Mouse (Mus musculus): ENCODE results near the gene Pms1.
"Not testable (repeated sequence)": the region's sequence is repeated elsewhere in the genome, so short reads cannot be mapped to it uniquely, and the experiment has no call there.

Pms1 gene

GRCm38 (mm10) chr1:53296581-53297383 is at the start of gene Pms1, which contains the start of the genes Ormdl1 and Gm28778:
Gene Pms1, minus strand, starts transcription at chr1:53297018.
Gene Ormdl1, plus strand, starts transcription at chr1:53297095.
Gene Gm28778, plus strand, starts transcription at chr1:53297111.
- peak; percentile 88 for DNase-seq (ENCODE audit: low read depth, low spot score)

- DNase-seq (ENCODE audit: low read depth, low spot score): no peak
Measured at GRCm38 (mm10) chr1:53341071-53341470, 44.3 kb upstream of the Pms1 start.

DNA sequence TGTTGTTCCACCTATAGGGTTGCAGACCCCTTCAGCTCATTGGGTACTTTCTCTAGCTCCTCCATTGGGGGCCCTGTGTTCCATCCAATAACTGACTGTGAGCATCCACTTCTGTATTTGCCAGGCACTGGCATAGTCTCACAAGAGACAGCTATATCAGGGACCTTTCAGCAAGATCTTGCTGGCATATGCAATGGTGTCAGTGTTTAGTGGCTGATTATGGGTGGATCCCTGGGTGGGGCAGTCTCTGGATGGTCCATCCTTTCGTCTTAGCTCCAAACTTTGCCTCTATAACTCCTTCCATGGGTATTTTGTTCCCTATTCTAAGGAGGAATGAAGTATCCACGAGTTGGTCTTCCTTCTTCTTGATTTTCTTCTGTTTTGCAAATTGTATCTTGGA is 40.6 kb upstream of the Pms1 start:
- DNase-seq (ENCODE audit: low read depth, low spot score): not testable (repeated sequence)

DNA sequence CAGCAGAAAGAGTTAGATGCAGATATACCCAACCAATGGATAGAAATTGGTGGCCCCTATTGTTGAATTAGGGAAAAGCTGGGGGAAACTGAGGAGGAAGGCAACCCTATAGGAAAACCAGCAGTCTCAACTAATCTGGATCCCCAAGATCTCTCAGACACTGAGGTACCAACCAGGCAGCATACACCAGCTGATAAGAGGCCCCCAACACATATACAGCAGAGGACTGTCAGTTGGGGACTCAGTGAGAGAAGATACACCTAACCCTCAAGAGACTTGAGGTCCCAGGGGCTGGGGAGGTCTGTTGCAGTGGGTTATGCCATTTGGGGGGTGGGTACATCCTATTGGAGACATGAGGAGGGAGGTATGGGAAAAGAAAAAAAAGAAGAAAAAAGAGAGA is 38.6 kb upstream of the Pms1 start:
- no peak for DNase-seq (ENCODE audit: low read depth, low spot score)

- DNase-seq (ENCODE audit: low read depth, low spot score): not testable (repeated sequence)
Measured at GRCm38 (mm10) chr1:53333527-53333926, 36.7 kb upstream of the Pms1 start.

GRCm38 (mm10) chr1:53324827-53325494 is 28.1 kb upstream of the Pms1 start:
- DNase-seq (ENCODE audit: low read depth, low spot score): no peak

DNA sequence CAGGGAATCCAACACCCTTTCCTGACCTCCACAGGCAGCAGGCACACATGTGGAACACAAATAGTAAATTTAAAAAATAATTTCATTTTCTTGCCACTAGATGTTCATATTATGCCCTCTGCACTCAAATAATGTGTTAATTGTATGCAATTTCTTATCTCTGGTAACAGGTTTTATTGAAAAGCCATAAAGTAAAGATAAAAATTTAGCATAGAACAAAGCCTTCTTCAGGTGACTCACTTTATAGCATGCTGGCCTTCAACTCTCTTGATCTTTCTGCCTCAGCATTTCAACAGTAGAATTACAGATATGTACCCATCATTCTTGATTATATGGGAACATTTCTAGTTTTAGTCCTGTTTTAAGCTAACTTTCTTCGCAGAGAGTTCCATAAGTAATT is 27.5 kb upstream of the Pms1 start:
- no peak for DNase-seq (ENCODE audit: low read depth, low spot score)

GRCm38 (mm10) chr1:53323254-53323653 is 26.4 kb upstream of the Pms1 start:
- DNase-seq (ENCODE audit: low read depth, low spot score): no peak

- DNase-seq (ENCODE audit: low read depth, low spot score): no peak
Measured at GRCm38 (mm10) chr1:53321662-53322344, 25.0 kb upstream of the Pms1 start.

DNA sequence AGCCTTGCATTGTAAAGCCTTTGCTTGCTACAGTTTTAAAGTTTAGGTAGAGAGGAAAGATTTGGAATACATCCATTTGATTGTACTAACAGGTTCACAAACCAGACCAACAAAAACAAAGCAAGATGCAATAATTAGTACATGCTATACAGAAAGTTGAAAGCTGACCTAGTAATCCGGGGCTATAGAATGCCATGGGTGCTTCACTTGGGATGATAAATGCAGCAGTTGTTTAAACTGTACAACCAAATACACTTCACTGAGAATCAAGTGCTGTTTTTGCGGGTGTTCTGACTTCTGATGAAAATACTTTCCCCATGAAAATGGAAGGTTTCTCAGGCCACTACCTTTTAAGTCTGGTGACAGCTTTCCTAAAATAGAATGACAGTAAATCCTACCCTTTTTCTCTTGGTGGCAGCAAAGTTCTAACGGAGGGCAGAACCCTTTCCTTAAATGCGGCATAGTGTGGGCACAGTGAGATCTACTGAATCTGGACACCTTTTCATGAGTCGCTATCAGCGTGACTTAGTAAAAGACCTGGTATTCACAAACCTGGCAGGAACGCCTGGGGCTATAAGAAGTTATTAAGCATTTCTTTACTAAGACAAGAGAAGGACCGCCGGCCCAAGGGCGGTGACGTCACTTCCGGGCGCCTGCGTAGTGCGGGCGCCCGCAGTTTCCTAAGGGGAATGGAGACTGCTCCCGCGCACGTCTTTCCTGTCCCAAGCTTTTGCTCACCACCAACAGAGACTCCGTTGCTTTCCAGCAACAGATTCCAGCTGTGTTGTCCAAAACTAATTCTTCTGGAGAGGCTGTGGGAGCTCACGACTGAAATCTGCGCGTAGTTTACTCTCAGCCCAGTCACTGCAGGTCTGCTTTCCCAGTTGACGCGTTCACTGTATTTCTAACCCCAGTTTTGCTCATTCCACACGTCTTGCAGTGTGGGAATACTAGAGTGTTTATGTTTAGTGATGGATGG is 16.5 kb upstream of the Pms1 start, which contains the start of gene Osgepl1:
TSS of gene Osgepl1 (plus strand) at position 636 of the 979 bp plus-strand sequence.
- DNase-seq (ENCODE audit: low read depth, low spot score): peak; percentile 72

GRCm38 (mm10) chr1:53300506-53300905 is 3.7 kb upstream of the Pms1 start:
- DNase-seq (ENCODE audit: low read depth, low spot score): no peak

GRCm38 (mm10) chr1:53291197-53291596 is 5.6 kb downstream of the Pms1 start:
- DNase-seq (ENCODE audit: low read depth, low spot score): no peak

DNA sequence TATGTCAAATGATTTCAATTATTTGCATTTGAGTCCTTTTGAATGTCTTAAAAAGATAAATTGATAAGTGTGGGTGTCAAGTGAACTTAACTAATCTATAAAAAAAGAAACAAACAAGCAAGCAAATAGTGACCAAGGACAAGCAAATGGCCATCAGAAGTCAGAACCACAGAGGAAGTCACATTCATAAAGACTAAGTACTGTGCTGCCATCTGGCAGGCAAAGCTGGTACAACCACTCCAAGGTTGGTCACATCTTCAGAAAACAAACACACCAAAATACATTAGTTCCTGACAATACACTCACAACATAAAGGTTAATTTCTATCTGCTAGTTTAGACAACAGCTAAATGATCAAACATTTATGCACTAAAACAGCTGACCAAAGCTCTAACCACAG is 24.2 kb downstream of the Pms1 start:
- peak; percentile 14 for DNase-seq (ENCODE audit: low read depth, low spot score)

DNA sequence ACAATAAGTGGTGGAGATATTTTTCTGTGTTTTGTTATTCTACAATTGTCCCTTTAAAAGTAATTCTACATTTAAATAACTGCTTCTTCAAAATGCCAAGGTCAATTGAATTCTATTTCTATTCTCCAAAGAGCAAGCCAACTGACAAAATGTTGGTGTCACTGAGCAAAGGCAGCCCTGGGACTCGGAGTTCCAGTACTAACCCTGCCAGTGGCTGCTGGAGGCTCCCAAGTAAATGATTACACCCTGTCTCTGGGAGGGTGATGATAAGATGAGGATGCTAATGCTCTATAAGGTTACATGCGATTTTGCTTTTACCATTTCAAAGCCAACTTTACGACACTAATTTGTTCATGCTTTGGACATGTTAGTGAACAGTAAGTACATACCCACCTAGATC is 26.9 kb downstream of the Pms1 start:
- DNase-seq (ENCODE audit: low read depth, low spot score): no peak

- not testable (repeated sequence) for DNase-seq (ENCODE audit: low read depth, low spot score)
Measured at GRCm38 (mm10) chr1:53264958-53265612, 31.7 kb downstream of the Pms1 start.

- DNase-seq (ENCODE audit: low read depth, low spot score): no peak
Measured at GRCm38 (mm10) chr1:53226063-53226462, 70.8 kb downstream of the Pms1 start.

GRCm38 (mm10) chr1:53225616-53226015 is 71.2 kb downstream of the Pms1 start:
- DNase-seq (ENCODE audit: low read depth, low spot score): peak; percentile 16

- no peak for DNase-seq (ENCODE audit: low read depth, low spot score)
Measured at GRCm38 (mm10) chr1:53224775-53225174, 72.0 kb downstream of the Pms1 start.

GRCm38 (mm10) chr1:53210136-53210535 is 86.7 kb downstream of the Pms1 start:
- no peak for DNase-seq (ENCODE audit: low read depth, low spot score)

DNA sequence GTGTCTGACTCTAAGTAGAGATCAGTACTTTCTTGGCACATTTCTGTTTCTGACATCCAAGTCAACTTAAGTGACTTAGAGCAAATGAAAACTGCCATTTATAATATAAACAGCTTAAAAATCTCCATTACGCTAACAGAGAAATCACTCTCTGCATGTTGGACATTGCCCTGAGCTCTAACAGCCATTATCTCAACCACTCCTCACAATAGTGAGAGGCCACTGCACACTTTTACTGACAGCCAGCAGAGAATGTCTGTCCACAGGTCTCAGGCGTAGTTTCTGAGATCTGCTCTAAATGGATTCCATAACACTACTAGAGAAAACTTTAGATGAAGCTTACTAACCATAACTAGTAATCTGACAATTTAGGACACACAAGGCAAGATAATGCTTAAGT is 92.9 kb downstream of the Pms1 start:
- DNase-seq (ENCODE audit: low read depth, low spot score): no peak
